Mouse (Mus musculus) kidney, adult 2 months (tissue): ENCODE results near the gene Ets1. TPM values are rescaled to one million over a fixed set of nuclear protein-coding genes. Genes with fewer than 3 reads are reported as not detected.

ENCODE experiments used
- DNase-seq: peaks from one replicate; pipeline ENCODE4 v3.0.0; 2021
- H3K27ac ChIP-seq: fragments of 200-500 bp; 2 replicates; pipeline ENCODE4 v1.5.1; 2012; ENCODE audit warnings: low read depth, low read length, control low read depth, inconsistent platforms; ENCODE audit not compliant: insufficient read depth
- H3K27me3 ChIP-seq: fragments of 200-500 bp; replicated peaks from 2 replicates; pipeline ENCODE4 v1.6.1; 2012; ENCODE audit warnings: mild to moderate bottlenecking, moderate library complexity, low read length, inconsistent platforms; ENCODE audit not compliant: control insufficient read depth, insufficient read depth
- H3K36me3 ChIP-seq: fragments of 200-500 bp; 2 replicates; pipeline ENCODE4 v1.6.1; 2012; ENCODE audit warnings: mild to moderate bottlenecking, moderate library complexity, low read length, inconsistent platforms; ENCODE audit not compliant: control insufficient read depth, insufficient read depth
- H3K4me1 ChIP-seq: fragments of 200-500 bp; 2 replicates; pipeline ENCODE4 v1.6.1; 2011; ENCODE audit warnings: low read length; ENCODE audit not compliant: control insufficient read depth, insufficient read depth
- H3K4me3 ChIP-seq: fragments of 200-500 bp; 2 replicates; pipeline ENCODE4 v1.5.1; 2011; ENCODE audit warnings: mild to moderate bottlenecking, low read depth, low read length, control low read depth; ENCODE audit not compliant: insufficient read depth
- CTCF ChIP-seq: fragments of 200-500 bp; conservative IDR thresholded peaks from 2 replicates; pipeline ENCODE4 v1.5.1; 2011; ENCODE audit warnings: low read depth, mild to moderate bottlenecking, control low read depth, low read length, moderate library complexity, mixed read lengths; ENCODE audit not compliant: insufficient read depth, insufficient read length
- POLR2A ChIP-seq: fragments of 200-500 bp; IDR thresholded peaks from one replicate; pipeline ENCODE4 v1.6.1; 2011; ENCODE audit warnings: low read depth, low read length, control low read depth
- WGBS: fragments of 180-500 bp; shearing (Covaris S2); methylation state at CpG from one replicate; pipeline ENCODE4 v1.1.7; 2018; 5-methylcytosine and 5-hydroxymethylcytosine counted together
- polyA plus RNA-seq: library from polyadenylated mRNA; depleted of rRNA; stranded (reverse); fragments of >200 nt; gene quantifications from 2 replicates; pipeline ENCODE4 v1.2.3, GENCODE M21; 2012

Ets1 gene
- polyA plus RNA-seq, 1 experiment, result 25.2 TPM

GRCm38 (mm10) chr9:32728306-32728705 is 92.3 kb downstream of the Ets1 start:
- H3K36me3 ChIP-seq, result no peaks in the 10 kb centered on the region
- H3K27ac ChIP-seq, result no peak overlapping the region
- TF ChIP-seq POLR2A, result no peak
- no peak for TF ChIP-seq CTCF
- H3K4me3 ChIP-seq, result no peak overlapping the region
- no peak for DNase-seq
- peaks cover 4% of the 10 kb centered on the region; the same call in 1 of the 2 replicates for H3K4me1 ChIP-seq
- 84% methylated on average over 7 of the region's 7 CpGs for WGBS
- no peaks in the 10 kb centered on the region for H3K27me3 ChIP-seq

DNA sequence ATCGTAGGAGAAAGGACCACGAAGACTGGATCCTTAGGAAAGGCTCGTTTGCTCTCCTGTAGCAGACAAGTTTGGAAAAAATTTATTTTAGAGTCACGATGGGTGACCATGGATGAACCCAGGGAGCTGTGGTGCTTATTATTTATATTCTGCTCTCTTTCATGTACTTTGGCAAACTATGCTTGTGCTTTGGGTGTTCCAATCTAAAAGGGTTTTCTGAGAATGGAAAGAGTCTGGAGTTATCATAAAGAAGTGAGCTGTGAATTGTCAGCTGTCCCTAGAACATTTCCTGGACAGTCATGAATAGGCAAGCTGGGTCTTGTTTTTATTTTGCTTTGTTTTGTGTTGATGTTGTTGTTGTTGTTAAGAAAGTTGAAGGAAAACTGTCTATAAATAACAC is 92.8 kb downstream of the Ets1 start:
- WGBS, result 73% methylated on average over 4 of the region's 4 CpGs
- no peaks in the 10 kb centered on the region for H3K36me3 ChIP-seq

DNA sequence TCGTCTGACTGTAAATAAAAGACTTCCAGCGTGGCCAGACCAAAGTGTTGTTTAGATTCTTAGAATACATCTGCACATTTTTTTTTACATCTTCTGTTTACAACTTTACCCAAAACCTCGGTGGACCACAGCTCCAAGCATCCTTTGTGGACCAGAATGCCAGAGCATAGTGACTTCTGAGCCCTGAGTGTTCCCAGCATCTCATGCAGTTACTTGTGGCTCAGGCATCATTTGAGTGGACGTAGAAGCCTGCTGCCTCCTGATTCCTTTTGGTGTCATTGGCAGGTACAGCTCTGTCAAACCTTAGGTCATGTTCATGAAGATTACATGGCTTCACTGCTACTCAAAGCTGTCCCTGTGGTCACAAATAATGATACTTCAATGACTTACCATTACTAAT is 93.2 kb downstream of the Ets1 start:
- no peaks in the 10 kb centered on the region for H3K36me3 ChIP-seq
- WGBS, result 55% methylated on average over 4 of the region's 4 CpGs
- TF ChIP-seq POLR2A (no peak), CTCF (no peak)

More for the DNA sequence above, 92.8 kb downstream of the Ets1 start:
- Histone ChIP-seq H3K4me3 (no peak overlapping the region), H3K27ac (no peak overlapping the region), H3K27me3 (no peaks in the 10 kb centered on the region), H3K4me1 (peaks cover 4% of the 10 kb centered on the region; the same call in 1 of the 2 replicates)
- no peak for TF ChIP-seq CTCF
- no peak for TF ChIP-seq POLR2A
- no peak for DNase-seq

DNA sequence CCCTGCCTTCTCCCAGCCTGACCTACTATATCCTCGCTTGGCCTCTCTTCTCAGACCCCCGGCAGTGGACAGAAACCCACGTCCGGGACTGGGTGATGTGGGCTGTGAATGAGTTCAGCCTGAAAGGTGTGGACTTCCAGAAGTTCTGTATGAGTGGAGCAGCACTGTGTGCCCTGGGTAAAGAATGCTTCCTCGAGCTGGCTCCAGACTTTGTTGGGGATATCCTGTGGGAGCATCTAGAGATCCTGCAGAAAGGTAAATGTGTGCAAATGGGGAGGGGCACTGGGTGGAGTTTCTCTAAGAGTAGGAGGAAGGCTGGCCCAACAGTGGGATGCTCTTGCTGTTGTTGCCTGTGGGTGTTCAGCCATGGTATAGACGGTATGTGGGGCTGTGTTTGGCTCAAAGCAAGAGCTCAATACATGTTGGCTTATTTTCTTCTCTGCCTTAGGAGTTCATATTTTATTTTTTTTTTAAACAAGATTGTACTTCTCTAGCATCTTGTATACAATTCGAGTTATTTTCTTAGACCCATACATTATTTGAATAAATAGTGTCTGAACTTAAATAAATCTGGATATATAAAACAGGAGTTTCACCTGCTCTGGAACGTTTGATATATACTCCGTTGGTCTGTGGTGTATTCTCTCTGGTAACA is 94.1 kb downstream of the Ets1 start:
- H3K4me1 ChIP-seq, result peaks cover 4% of the 10 kb centered on the region; the same call in 1 of the 2 replicates
- H3K36me3 ChIP-seq, result no peaks in the 10 kb centered on the region
- DNase-seq, result no peak
- 75% methylated on average over 9 of the region's 9 CpGs for WGBS
- TF ChIP-seq POLR2A (no peak), CTCF (no peak)
- H3K27ac ChIP-seq, result no peak overlapping the region
- no peak overlapping the region for H3K4me3 ChIP-seq
- no peaks in the 10 kb centered on the region for H3K27me3 ChIP-seq

More for the DNA sequence above, 93.2 kb downstream of the Ets1 start:
- Histone ChIP-seq H3K4me1 (peaks cover 4% of the 10 kb centered on the region; the same call in 1 of the 2 replicates), H3K4me3 (no peak overlapping the region), H3K27me3 (no peaks in the 10 kb centered on the region), H3K27ac (no peak overlapping the region)
- DNase-seq, result no peak

GRCm38 (mm10) chr9:32730656-32731590 is 94.9 kb downstream of the Ets1 start:
- TF ChIP-seq CTCF (no peak), POLR2A (no peak)
- Histone ChIP-seq H3K4me1 (peaks cover 4% of the 10 kb centered on the region; the same call in 1 of the 2 replicates), H3K27ac (no peak overlapping the region; the same call in 1 of the 2 replicates), H3K4me3 (no peak overlapping the region), H3K36me3 (no peaks in the 10 kb centered on the region), H3K27me3 (no peaks in the 10 kb centered on the region)
- WGBS, result 61% methylated on average over 13 of the region's 13 CpGs
- DNase-seq, result peak; percentile 37

DNA sequence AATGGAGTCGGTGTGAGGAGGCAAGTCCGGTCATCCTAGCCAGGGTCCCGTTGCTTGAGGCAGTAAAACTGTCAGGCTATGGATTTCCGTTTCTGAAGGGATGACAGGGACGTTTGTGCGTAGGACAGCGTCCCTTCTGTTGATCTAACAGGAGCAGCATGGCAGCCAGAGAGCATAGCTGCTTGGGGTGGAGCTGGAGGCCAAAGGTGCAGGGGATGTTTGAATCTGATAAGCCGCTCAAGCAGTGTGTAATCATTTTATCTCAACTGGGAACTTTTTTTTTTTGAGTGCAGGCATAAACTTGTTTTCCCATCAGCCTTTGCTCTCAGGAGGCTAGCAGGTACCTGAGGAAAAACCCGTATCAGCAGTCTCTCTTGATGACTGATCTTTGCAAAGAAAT is 95.8 kb downstream of the Ets1 start:
- Histone ChIP-seq H3K36me3 (no peaks in the 10 kb centered on the region), H3K4me3 (no peak overlapping the region), H3K27ac (peak overlapping the region; percentile 43), H3K4me1 (peaks cover 4% of the 10 kb centered on the region; the same call in 1 of the 2 replicates), H3K27me3 (no peaks in the 10 kb centered on the region)
- DNase-seq, result no peak
- 33% methylated on average over 9 of the region's 9 CpGs for WGBS
- TF ChIP-seq CTCF (no peak), POLR2A (no peak)

- no peaks in the 10 kb centered on the region for H3K36me3 ChIP-seq
- TF ChIP-seq CTCF (no peak), POLR2A (no peak)
- WGBS, result 86% methylated on average over 7 of the region's 7 CpGs
Observed at GRCm38 (mm10) chr9:32735071-32735470, 99.0 kb downstream of the Ets1 start.

More at GRCm38 (mm10) chr9:32735071-32735470, 99.0 kb downstream of the Ets1 start:
- Histone ChIP-seq H3K4me1 (0 out of 2 replicates have a peak, but pooled peaks cover 4% of the 10 kb centered on the region), H3K4me3 (no peak overlapping the region), H3K27me3 (no peaks in the 10 kb centered on the region), H3K27ac (no peak overlapping the region)
- DNase-seq, result no peak
